Mouse (Mus musculus) thymus, adult 2 months (tissue): ENCODE measurements at regions not wholly inside any gene's neighbourhood (a gene's known extent, or its start where the extent isn't known, plus 50 kb on each side); places are given as distances from the start of the nearest gene placed in this dataset.

Experiments used
- CTCF ChIP-seq: fragments of 200-500 bp; IDR thresholded peaks from 2 replicates; pipeline ENCODE4 v1.5.1; 2012; ENCODE audit warnings: mild to moderate bottlenecking, control low read depth, low read length, moderate library complexity, borderline replicate concordance; ENCODE audit not compliant: control insufficient read depth, poor library complexity, insufficient read depth; ENCODE audit errors: extremely low read depth
- POLR2A ChIP-seq: fragments of 200-500 bp; IDR thresholded peaks from 2 replicates; pipeline ENCODE4 v1.6.1; 2012; ENCODE audit warnings: mild to moderate bottlenecking, low read length, control low read depth, moderate library complexity; ENCODE audit not compliant: control insufficient read depth, poor library complexity, insufficient read depth; ENCODE audit errors: extremely low read depth

DNA sequence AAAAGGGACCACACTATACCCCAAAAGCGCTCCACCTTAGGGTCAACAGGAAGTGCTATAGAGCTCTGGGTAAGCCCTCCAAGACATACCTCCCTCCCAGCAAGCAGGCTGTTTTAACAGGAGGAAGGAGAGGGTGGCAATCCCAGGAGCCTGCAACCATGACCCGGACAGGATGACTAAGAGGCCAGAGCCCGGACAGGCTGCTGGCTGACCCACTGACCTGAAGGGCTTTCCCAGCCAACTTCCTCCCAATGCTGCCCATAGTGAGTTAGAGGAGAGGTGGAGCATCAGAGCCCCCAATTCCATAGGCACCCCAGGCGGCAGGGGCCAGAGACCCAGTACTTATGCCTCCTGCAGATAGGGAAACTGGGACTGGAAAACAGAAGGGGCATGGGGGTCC is 136.3 kb downstream of the Utp6 start:
- TF ChIP-seq CTCF (no peak), POLR2A (no peak)
